Mouse (Mus musculus): ENCODE results near the gene Slc29a4. TPM values are rescaled to one million over a fixed set of nuclear protein-coding genes. Genes with fewer than 3 reads are reported as not detected.

Slc29a4 gene
- total and polyA plus RNA-seq, 2 experiments: 0.04 TPM; not detected in 1

DNA sequence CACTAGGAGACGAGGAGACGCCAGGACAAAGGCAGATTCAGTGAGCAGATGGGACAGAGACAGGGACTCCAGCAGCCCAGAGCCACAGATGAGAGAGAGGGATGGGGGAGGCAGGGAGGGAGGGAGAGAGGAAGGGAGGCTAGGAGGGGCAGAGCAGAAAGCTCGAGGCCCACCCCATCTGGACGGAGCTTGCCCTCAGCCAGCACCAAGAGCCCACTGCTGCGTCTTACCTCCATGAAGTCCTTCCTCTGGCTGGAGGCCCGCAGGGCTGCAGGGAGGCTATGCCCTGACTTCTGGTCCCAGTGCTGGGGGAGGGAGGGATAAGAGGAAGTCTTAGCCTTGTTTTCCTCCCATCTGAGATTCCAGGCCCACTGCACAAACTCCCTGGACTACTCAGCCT, 34.4 kb downstream of the Slc29a4 start:
- 91% methylated on average over 6 of the region's 6 CpGs for WGBS
- H3K4me1 ChIP-seq (ENCODE audit: control insufficient read depth, insufficient read depth, low read length): no peaks in the 10 kb centered on the region

DNA sequence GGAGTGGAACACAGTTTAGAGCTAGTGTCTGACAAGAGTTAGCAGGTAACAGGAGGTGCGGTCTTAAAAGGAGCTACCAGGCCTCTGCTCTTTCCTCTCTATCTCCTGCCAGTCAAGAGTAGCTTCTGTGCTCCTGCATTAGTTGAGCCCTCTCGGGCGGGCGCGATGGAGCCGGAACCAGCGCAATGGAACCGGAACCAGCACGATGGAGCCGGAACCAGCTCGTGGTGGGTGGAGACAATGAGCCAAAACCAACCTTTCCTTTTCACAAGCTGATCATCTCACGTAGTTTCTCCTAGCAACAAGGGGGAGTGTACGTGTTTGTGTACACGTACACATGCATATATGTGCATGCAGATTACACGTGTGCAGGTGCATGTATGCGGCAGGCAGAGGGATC, 36.0 kb downstream of the Slc29a4 start:
- no peak for DNase-seq (ENCODE audit: extremely low read depth, low read depth, low spot score)
- Histone ChIP-seq H3K9ac (ENCODE audit: low read depth, low read length) (no peak overlapping the region), H3K27ac (replicated peaks; ENCODE audit: insufficient read depth, low read depth, low read length) (no peak overlapping the region), H3K79me2 (ENCODE audit: control insufficient read depth, insufficient read depth, low read length) (no peaks in the 10 kb centered on the region), H3K27me3 (ENCODE audit: control insufficient read depth, insufficient read depth, low read length) (no peaks in the 10 kb centered on the region), H3K4me3 (ENCODE audit: insufficient read depth, low read depth, low read length) (no peak overlapping the region), H3K36me3 (ENCODE audit: control insufficient read depth, insufficient read depth, low read length) (peaks cover 44% of the 10 kb centered on the region), H3K4me1 (ENCODE audit: control insufficient read depth, insufficient read depth, low read length) (no peaks in the 10 kb centered on the region)
- TF ChIP-seq POLR2A (IDR thresholded peaks at IDR 0.05; ENCODE audit: extremely low read depth, insufficient read depth, low read length): no peak
- no peak for TF ChIP-seq CTCF (IDR thresholded peaks at IDR 0.05; ENCODE audit: low read depth, low read length)
- 97% methylated on average over 16 of the region's 16 CpGs for WGBS

More for the DNA sequence above, 34.4 kb downstream of the Slc29a4 start:
- Histone ChIP-seq H3K79me2 (ENCODE audit: control insufficient read depth, insufficient read depth, low read length) (no peaks in the 10 kb centered on the region), H3K4me3 (ENCODE audit: insufficient read depth, low read depth, low read length) (no peak overlapping the region), H3K27ac (replicated peaks; ENCODE audit: insufficient read depth, low read depth, low read length) (no peak overlapping the region), H3K9ac (ENCODE audit: low read depth, low read length) (no peak overlapping the region), H3K27me3 (ENCODE audit: control insufficient read depth, insufficient read depth, low read length) (no peaks in the 10 kb centered on the region), H3K36me3 (ENCODE audit: control insufficient read depth, insufficient read depth, low read length) (peaks cover 33% of the 10 kb centered on the region)
- no peak for DNase-seq (ENCODE audit: extremely low read depth, low read depth, low spot score)
- no peak for TF ChIP-seq POLR2A (IDR thresholded peaks at IDR 0.05; ENCODE audit: extremely low read depth, insufficient read depth, low read length)
- TF ChIP-seq CTCF (IDR thresholded peaks at IDR 0.05; ENCODE audit: low read depth, low read length): no peak

DNA sequence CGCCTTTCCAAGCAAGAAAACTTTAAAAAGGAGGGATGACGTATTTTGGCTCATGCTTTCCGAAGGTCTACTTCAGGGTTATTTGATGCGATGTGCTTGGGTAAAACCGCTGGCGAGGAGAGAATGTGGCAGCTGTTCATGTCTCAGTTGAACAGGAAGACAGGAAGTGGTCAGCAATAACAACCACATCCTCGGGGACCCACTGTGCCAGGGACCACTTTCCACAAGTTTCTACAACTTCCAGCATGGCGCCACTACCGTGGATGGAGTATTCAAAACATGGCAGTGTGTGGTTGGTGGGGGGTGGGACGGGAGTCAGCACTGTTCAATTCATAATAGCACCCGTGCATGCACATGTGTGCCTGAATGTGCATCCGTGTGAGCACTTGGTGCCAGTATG, 38.0 kb downstream of the Slc29a4 start:
- H3K27me3 ChIP-seq (ENCODE audit: control insufficient read depth, insufficient read depth, low read length): no peaks in the 10 kb centered on the region
- TF ChIP-seq POLR2A (IDR thresholded peaks at IDR 0.05; ENCODE audit: extremely low read depth, insufficient read depth, low read length) (no peak), CTCF (IDR thresholded peaks at IDR 0.05; ENCODE audit: low read depth, low read length) (no peak)
- peaks cover 54% of the 10 kb centered on the region for H3K36me3 ChIP-seq (ENCODE audit: control insufficient read depth, insufficient read depth, low read length)
- H3K4me3 ChIP-seq (ENCODE audit: insufficient read depth, low read depth, low read length): no peak overlapping the region
- 89% methylated on average over 12 of the region's 12 CpGs for WGBS
- no peaks in the 10 kb centered on the region for H3K4me1 ChIP-seq (ENCODE audit: control insufficient read depth, insufficient read depth, low read length)
- H3K27ac ChIP-seq (replicated peaks; ENCODE audit: insufficient read depth, low read depth, low read length): no peak overlapping the region
- no peak overlapping the region for H3K9ac ChIP-seq (ENCODE audit: low read depth, low read length)
- DNase-seq (ENCODE audit: extremely low read depth, low read depth, low spot score): no peak
- H3K79me2 ChIP-seq (ENCODE audit: control insufficient read depth, insufficient read depth, low read length): no peaks in the 10 kb centered on the region

DNA sequence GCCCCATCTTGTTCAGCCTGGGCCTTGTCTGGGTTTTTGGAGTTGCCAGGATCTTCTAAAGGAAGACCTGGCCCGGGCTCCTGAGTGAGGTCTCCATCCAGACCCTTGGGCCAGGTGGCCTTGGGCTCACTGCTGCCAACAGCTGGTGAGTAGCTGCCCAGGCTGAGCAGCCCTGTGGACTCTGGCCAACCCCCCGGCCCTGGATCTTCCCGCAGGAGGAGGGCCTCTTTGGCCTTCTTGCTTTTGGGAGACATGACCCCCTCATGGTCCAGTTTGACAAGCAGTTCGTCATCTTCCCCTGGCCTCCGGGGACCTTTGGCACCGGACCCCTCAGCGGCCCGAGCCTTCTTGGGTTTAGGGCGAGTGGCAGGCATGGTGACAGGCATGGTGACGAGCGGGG, 39.6 kb downstream of the Slc29a4 start:
- DNase-seq (ENCODE audit: extremely low read depth, low read depth, low spot score): no peak
- H3K4me3 ChIP-seq (ENCODE audit: insufficient read depth, low read depth, low read length): no peak overlapping the region
- H3K79me2 ChIP-seq (ENCODE audit: control insufficient read depth, insufficient read depth, low read length): no peaks in the 10 kb centered on the region
- no peak overlapping the region for H3K9ac ChIP-seq (ENCODE audit: low read depth, low read length)
- no peaks in the 10 kb centered on the region for H3K4me1 ChIP-seq (ENCODE audit: control insufficient read depth, insufficient read depth, low read length)
- peaks cover 57% of the 10 kb centered on the region for H3K36me3 ChIP-seq (ENCODE audit: control insufficient read depth, insufficient read depth, low read length)
- 94% methylated on average over 11 of the region's 11 CpGs for WGBS
- no peak overlapping the region for H3K27ac ChIP-seq (replicated peaks; ENCODE audit: insufficient read depth, low read depth, low read length)
- no peak for TF ChIP-seq CTCF (IDR thresholded peaks at IDR 0.05; ENCODE audit: low read depth, low read length)
- no peak for TF ChIP-seq POLR2A (IDR thresholded peaks at IDR 0.05; ENCODE audit: extremely low read depth, insufficient read depth, low read length)
- H3K27me3 ChIP-seq (ENCODE audit: control insufficient read depth, insufficient read depth, low read length): no peaks in the 10 kb centered on the region

DNA sequence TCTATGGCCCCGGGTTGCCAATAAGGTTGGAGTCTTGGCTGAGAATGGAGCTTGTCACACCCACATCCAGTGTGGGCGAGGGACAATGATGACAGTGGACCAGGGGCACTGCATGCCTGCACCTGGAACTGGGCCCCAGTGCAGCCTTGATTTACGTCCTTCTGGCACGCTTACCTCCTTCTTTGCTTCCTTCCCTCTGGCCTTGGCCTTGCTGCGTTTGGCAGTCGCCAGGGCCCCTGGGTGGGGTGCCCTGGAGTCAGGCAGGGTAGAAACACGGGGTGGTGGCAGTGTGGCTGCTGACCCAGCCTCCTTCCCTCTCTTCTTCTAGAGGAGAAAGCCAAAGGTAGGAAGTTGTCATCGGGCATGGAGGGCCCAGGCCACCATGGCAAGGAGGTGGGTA, 47.6 kb downstream of the Slc29a4 start:
- no peaks in the 10 kb centered on the region for H3K79me2 ChIP-seq (ENCODE audit: control insufficient read depth, insufficient read depth, low read length)
- 88% methylated on average over 8 of the region's 8 CpGs for WGBS
- no peaks in the 10 kb centered on the region for H3K27me3 ChIP-seq (ENCODE audit: control insufficient read depth, insufficient read depth, low read length)
- peaks cover 18% of the 10 kb centered on the region; the same call in 1 of the 2 replicates for H3K36me3 ChIP-seq (ENCODE audit: control insufficient read depth, insufficient read depth, low read length)
- H3K4me3 ChIP-seq (ENCODE audit: insufficient read depth, low read depth, low read length): no peak overlapping the region
- H3K4me1 ChIP-seq (ENCODE audit: control insufficient read depth, insufficient read depth, low read length): no peaks in the 10 kb centered on the region
- TF ChIP-seq CTCF (IDR thresholded peaks at IDR 0.05; ENCODE audit: low read depth, low read length): no peak
- TF ChIP-seq POLR2A (IDR thresholded peaks at IDR 0.05; ENCODE audit: extremely low read depth, insufficient read depth, low read length): no peak
- H3K27ac ChIP-seq (replicated peaks; ENCODE audit: insufficient read depth, low read depth, low read length): no peak overlapping the region
- no peak for DNase-seq (ENCODE audit: extremely low read depth, low read depth, low spot score)
- no peak overlapping the region for H3K9ac ChIP-seq (ENCODE audit: low read depth, low read length)

DNA sequence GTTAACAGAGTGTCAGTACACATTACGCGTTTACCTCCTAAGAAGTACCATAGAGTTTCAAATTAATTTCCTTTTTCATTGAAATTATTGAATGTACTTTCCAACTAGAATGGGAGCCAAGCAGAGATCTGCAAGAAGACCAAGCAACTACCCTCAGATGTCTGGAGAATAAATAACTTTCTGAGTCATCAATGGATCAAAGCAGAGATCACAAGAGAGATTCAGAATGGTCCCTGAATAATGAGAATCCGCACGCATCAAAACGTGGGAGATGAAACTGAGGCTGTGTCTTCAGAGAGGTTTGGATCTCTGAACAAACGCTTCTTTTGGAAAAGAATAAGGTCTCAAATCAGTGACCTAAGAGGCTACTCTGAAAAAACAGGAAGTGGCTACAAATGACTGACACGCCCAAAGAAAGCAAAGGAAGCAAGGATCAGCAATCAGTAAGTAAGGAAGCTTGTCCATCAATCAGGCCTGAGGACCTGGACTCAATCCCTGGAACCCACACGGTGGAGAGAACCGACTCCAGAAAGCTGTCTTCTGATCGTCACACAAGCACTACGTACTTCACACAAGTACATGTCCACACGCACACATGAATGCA, 54.8 kb downstream of the Slc29a4 start:
- H3K79me2 ChIP-seq (ENCODE audit: control insufficient read depth, insufficient read depth, low read length): no peaks in the 10 kb centered on the region
- no peaks in the 10 kb centered on the region for H3K27me3 ChIP-seq (ENCODE audit: control insufficient read depth, insufficient read depth, low read length)
- H3K36me3 ChIP-seq (ENCODE audit: control insufficient read depth, insufficient read depth, low read length): peaks cover 29% of the 10 kb centered on the region
- H3K4me1 ChIP-seq (ENCODE audit: control insufficient read depth, insufficient read depth, low read length): no peaks in the 10 kb centered on the region
- TF ChIP-seq POLR2A (IDR thresholded peaks at IDR 0.05; ENCODE audit: extremely low read depth, insufficient read depth, low read length) (no peak), CTCF (IDR thresholded peaks at IDR 0.05; ENCODE audit: low read depth, low read length) (no peak)
- H3K4me3 ChIP-seq (ENCODE audit: insufficient read depth, low read depth, low read length): no peak overlapping the region
- DNase-seq (ENCODE audit: extremely low read depth, low read depth, low spot score): no peak
- WGBS: 79% methylated on average over 12 of the region's 12 CpGs
- H3K9ac ChIP-seq (ENCODE audit: low read depth, low read length): no peak overlapping the region
- H3K27ac ChIP-seq (replicated peaks; ENCODE audit: insufficient read depth, low read depth, low read length): no peak overlapping the region

Data from liver, adult 2 months (tissue).